Mouse (Mus musculus) embryonic stem cell, embryonic (primary cell): ENCODE results near the gene Muc3a.

Experiments used
- CTCF ChIA-PET, 4 experiments: fragments of 300-600 bp in 2 of 4; fragments of 350-600 bp in 2 of 4; sonication (Branson Sonifier 250); formaldehyde crosslinking; loops; one replicate each; lab custom pipeline; 2022; ENCODE audit warnings: inconsistent platforms in 2 of 4; lab: Charles Lee
- POLR2A ChIA-PET, 4 experiments: fragments of 300-600 bp in 2 of 4; fragments of 350-600 bp in 2 of 4; sonication (Branson Sonifier 250); formaldehyde crosslinking; loops; one replicate each; lab custom pipeline; 2022; ENCODE audit warnings: antibody characterized with exemption in 4 of 4, inconsistent platforms in 1 of 4; lab: Charles Lee

Muc3a gene

DNA sequence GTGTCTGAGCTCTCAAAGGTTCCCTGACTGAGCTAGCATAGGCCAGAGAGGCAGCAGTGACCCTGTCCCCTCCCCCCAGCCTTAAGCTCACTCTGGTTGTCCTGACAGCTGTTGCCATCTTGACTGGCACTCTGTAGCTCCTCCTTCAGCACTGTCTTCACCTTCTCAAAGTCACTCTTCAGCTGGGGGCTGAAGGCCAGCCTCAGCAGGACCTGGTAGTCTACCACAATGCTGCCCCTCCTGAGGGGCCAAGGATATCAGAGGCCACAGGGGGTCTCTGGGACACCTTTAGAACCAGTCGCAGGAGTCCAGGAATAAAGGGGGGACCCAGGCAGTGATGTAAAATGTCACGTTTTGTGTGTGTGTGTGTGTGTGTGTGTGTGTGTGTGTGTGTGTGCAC is at the start of gene Muc3a:
TSS of gene Muc3a (minus strand) at position 101 of the 400 bp plus-strand sequence.
- POLR2A ChIA-PET: no interaction called here
- CTCF ChIA-PET: no interaction called here

GRCm38 (mm10) chr5:137211114-137211829 is 917 bp downstream of the Muc3a start:
- POLR2A ChIA-PET: interaction anchor here in 2 of 4 experiments (0.9 to 1.0 kb wide), 2 partner anchors 291 kb away, joined by 3 read pairs; partner anchors contain the start of gene Pop7 (in 2 of the 2)

GRCm38 (mm10) chr5:137210689-137211088 is 1.5 kb downstream of the Muc3a start:
- CTCF ChIA-PET: interaction anchor here in 1 of 4 experiments (1.3 to 1.5 kb wide), 2 partner anchors 67 to 305 kb away, joined by 3 to 4 read pairs; no protein-coding TSS in a partner anchor

More at GRCm38 (mm10) chr5:137211114-137211829, 917 bp downstream of the Muc3a start:
- CTCF ChIA-PET: interaction anchor here in 2 of 4 experiments (0.5 to 1.3 kb wide), 2 partner anchors 165 to 305 kb away, joined by 4 read pairs; no protein-coding TSS in a partner anchor

DNA sequence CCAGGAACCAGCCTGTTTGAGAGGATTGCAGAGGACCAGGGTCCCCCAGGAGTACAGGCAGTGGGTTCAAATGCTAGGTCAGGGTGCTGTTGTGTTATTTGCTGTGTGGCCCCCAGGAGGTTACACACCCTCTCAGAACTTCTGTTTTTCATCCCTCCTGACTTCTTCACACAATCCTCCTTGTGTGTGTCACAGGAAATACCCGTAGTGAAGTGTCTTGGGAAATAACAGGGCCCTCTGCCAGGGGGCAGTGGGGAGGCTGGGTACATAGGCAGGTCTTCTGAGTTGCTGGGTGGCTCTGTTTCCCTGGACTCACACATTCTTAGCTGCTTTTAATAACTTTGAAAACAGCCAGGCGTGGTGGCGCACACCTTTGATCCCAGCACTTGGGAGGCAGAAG is 6.9 kb downstream of the Muc3a start:
- CTCF ChIA-PET: no interaction called here
- POLR2A ChIA-PET: no interaction called here

More at GRCm38 (mm10) chr5:137210689-137211088, 1.5 kb downstream of the Muc3a start:
- POLR2A ChIA-PET: interaction anchor here in 2 of 4 experiments (0.9 to 1.0 kb wide), 2 partner anchors 292 kb away, joined by 3 read pairs; partner anchors contain the start of gene Pop7 (in 2 of the 2)

GRCm38 (mm10) chr5:137194488-137195120 is 17.6 kb downstream of the Muc3a start:
- POLR2A ChIA-PET: interaction anchor here in 1 of 4 experiments (0.6 kb wide), 1 partner anchor 139 kb away, joined by 5 read pairs; the partner anchor contains the start of gene Slc12a9

GRCm38 (mm10) chr5:137193279-137193952 is 18.8 kb downstream of the Muc3a start:
- POLR2A ChIA-PET: interaction anchor here in 1 of 4 experiments (0.5 kb wide), 1 partner anchor 170 kb away, joined by 4 read pairs; no protein-coding TSS in a partner anchor
- CTCF ChIA-PET: interaction anchor here in 3 of 4 experiments (1.0 to 1.4 kb wide), 3 partner anchors 16 to 188 kb away, joined by 3 read pairs; no protein-coding TSS in a partner anchor

More at GRCm38 (mm10) chr5:137194488-137195120, 17.6 kb downstream of the Muc3a start:
- CTCF ChIA-PET: interaction anchor here in 3 of 4 experiments (0.5 to 1.4 kb wide), 6 partner anchors 35 to 462 kb away, joined by 3 to 7 read pairs (median 3); no protein-coding TSS in a partner anchor

DNA sequence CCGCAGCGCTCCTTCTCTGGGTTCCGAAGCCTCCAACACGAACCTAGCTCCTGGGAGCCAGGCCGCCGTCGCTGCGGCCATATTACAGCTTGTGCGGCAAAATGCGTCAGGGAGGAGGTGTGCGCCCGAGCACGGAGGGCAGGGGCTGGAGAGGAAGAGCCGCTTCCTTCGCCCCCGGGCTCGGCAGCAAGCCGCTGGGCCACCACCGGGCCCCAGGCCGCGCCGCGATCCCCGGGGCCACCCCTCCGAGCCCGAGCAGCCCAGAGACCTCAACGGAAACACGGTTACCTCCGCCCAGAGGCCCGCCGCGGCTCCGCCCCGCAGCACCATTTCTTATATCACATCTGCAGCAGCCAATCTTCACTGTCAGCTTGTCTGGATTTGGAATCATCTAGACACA is 22.9 kb downstream of the Muc3a start:
- POLR2A ChIA-PET: interaction anchor here in 2 of 4 experiments (0.7 to 1.1 kb wide), 3 partner anchors 19 to 794 kb away, joined by 3 to 8 read pairs (median 4); partner anchors contain the start of gene Znhit1 (in 1 of the 2)
- CTCF ChIA-PET: interaction anchor here in 2 of 4 experiments (0.6 to 0.8 kb wide), 2 partner anchors 22 to 100 kb away, joined by 3 to 4 read pairs; no protein-coding TSS in a partner anchor

DNA sequence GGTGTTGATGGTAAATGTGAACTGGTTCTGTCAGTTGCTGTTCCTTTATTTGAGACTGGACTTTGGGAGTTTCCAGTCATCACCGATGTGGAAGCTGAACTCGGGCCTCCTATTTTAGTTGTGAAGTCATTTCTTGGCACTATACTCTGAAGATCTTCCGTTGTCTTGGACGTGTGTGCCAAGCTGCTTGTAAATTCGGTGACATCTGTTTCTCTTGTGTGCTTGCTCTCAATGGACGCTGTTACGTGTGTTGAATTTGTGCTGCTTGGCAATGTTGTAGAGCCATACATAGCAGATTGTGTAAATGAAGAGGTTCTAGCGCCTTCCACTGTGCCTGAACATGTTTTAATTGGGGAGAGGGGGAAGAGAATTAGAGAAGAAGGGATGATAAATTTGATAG is 26.8 kb downstream of the Muc3a start:
- CTCF ChIA-PET: interaction anchor here in 1 of 4 experiments (0.6 to 1.0 kb wide), 2 partner anchors 13 to 101 kb away, joined by 3 to 4 read pairs; no protein-coding TSS in a partner anchor
- POLR2A ChIA-PET: interaction anchor here in 1 of 4 experiments (0.7 kb wide), 1 partner anchor 8 kb away, joined by 3 read pairs; no protein-coding TSS in a partner anchor

- POLR2A ChIA-PET: interaction anchor here in 1 of 4 experiments (1.0 kb wide), 1 partner anchor 12 kb away, joined by 3 read pairs; no protein-coding TSS in a partner anchor
These were observed 32.4 kb downstream of the Muc3a start for GRCm38 (mm10) chr5:137179646-137180374.

GRCm38 (mm10) chr5:137173967-137174366 is 38.2 kb downstream of the Muc3a start:
- ChIA-PET POLR2A (interaction anchor here in 2 of 4 experiments (0.5 to 0.8 kb wide), 3 partner anchors 52 to 1106 kb away, joined by 3 read pairs; partner anchors contain the start of genes Gm43720 (in 1 of the 2), Gpc2 (in 1 of the 2) and Stag3 (in 1 of the 2)), CTCF (interaction anchor here in 2 of 4 experiments (0.6 to 1.2 kb wide), 2 partner anchors 90 to 113 kb away, joined by 3 to 7 read pairs; partner anchors contain the start of gene Ache (in 1 of the 2))

More at GRCm38 (mm10) chr5:137179646-137180374, 32.4 kb downstream of the Muc3a start:
- CTCF ChIA-PET: interaction anchor here in 2 of 4 experiments (0.8 to 1.1 kb wide), 3 partner anchors 12 to 39 kb away, joined by 3 read pairs; no protein-coding TSS in a partner anchor

DNA sequence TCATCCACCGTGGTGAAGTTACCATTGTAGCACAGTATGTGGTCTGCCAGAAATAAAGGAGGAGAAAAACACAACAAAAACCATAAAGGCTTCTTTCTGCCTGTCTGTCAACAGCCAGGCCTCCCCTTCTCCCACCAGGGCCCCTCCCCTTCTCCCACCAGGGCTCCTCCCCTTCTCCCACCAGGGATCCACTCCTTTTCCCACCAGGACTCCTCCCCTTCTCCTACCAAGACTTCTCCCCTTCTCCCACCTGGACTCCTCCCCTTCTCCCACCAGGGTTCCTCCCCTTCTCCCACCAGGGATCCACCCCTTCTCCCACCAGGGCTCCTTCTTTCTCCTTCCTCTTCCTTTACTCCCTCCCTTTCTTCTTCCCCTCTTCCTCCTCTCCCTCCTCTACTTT is 39.6 kb downstream of the Muc3a start:
- CTCF ChIA-PET: interaction anchor here (0.6 to 3.3 kb wide), 6 partner anchors 13 to 844 kb away, joined by 3 to 19 read pairs (median 4); partner anchors contain the start of gene Ache (in 1 of the 4)
- POLR2A ChIA-PET: interaction anchor here in 2 of 4 experiments (0.5 to 1.1 kb wide), 2 partner anchors 92 to 136 kb away, joined by 3 to 7 read pairs; no protein-coding TSS in a partner anchor

DNA sequence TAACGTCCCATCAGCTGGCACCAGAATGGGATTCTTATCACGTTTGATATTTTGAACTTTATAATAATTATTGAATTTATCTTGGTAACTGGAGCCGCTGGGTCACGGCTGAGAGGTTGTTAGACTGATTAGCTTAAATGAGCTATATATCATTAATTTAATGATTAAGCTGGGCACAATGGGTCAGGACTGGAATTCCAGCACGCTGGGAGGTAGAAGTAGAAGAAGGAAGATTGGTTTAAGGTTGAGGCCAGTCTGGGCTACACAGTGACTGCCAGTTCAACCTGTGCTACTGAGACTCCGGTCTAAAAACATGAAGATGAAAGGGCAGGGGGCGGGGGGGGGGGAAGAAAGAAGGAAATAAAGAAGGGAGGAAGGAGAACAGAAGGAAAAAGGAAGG is 40.7 kb downstream of the Muc3a start:
- CTCF ChIA-PET: interaction anchor here in 2 of 4 experiments (1.5 to 3.3 kb wide), 3 partner anchors 11 to 12 kb away, joined by 3 to 19 read pairs (median 5); no protein-coding TSS in a partner anchor
- POLR2A ChIA-PET: interaction anchor here in 1 of 4 experiments (1.2 kb wide), 1 partner anchor 34 kb away, joined by 3 read pairs; no protein-coding TSS in a partner anchor

GRCm38 (mm10) chr5:137170836-137171380 is 41.3 kb downstream of the Muc3a start:
- POLR2A ChIA-PET: no interaction called here
- CTCF ChIA-PET: interaction anchor here in 2 of 4 experiments (1.0 to 3.3 kb wide), 5 partner anchors 10 to 157 kb away, joined by 3 to 19 read pairs (median 4); no protein-coding TSS in a partner anchor

DNA sequence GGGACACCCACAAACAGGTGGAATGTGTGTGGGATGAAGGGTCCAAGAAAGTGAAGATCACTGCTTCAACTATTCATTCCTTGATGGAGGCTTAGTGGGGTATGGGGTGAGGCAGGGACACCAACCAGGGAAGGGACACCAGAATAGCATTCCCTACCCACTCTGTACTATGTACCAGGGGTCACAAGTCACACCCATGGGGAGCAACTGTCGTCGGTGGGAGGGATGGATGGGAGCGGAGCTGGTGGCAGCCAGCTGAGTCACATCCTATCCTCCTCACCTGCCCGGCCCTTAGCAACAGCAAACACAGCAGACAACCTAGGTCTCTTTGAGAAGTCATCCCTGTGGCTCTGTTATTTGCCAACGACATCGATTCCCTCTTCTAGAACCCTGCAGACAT is 44.6 kb downstream of the Muc3a start:
- CTCF ChIA-PET: interaction anchor here in 3 of 4 experiments (0.6 to 3.2 kb wide), 5 partner anchors 22 to 1521 kb away, joined by 3 to 25 read pairs (median 3); partner anchors contain the start of gene Ache (in 2 of the 3)
- POLR2A ChIA-PET: interaction anchor here in 2 of 4 experiments (1.1 to 1.6 kb wide), 2 partner anchors 10 to 119 kb away, joined by 3 to 4 read pairs; no protein-coding TSS in a partner anchor

GRCm38 (mm10) chr5:137166012-137166411 is 46.2 kb downstream of the Muc3a start:
- CTCF ChIA-PET: interaction anchor here in 3 of 4 experiments (0.6 to 3.2 kb wide), 11 partner anchors 9 to 458 kb away, joined by 3 to 25 read pairs (median 4); partner anchors contain the start of genes Ache (in 1 of the 3) and Pop7 (in 1 of the 3)
- POLR2A ChIA-PET: no interaction called here

DNA sequence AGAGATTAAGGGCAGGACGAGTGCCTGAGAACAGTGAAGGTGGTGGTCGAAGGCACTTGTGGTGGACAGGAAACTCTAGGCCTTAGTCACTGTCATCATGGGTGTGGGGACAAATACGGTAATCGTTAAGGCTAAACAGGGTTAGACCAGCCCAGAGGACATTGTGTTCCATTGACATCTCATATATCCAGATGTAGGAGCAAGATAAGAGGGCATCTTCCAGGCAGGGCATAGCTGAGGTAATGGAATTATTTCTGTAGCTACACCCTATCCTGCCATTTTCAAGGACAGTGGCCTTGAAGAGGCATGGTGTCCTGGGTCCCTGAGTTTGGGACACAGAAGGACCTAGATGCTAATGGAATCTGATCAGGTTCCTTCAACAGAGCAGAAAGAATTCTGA is 50.3 kb downstream of the Muc3a start:
- ChIA-PET CTCF (interaction anchor here in 2 of 4 experiments (0.6 to 1.7 kb wide), 3 partner anchors 9 to 125 kb away, joined by 3 to 5 read pairs (median 5); partner anchors contain the start of gene Ache (in 1 of the 2)), POLR2A (no interaction called here)
